Mouse (Mus musculus): ENCODE measurements at regions not wholly inside any gene's neighbourhood (a gene's known extent, or its start where the extent isn't known, plus 50 kb on each side); places are given as distances from the start of the nearest gene placed in this dataset.

- DNase-seq: no peak
- H3K36me3 ChIP-seq (ENCODE audit: control insufficient read depth, insufficient read depth, low read length): no peaks in the 10 kb centered on the region
- H3K79me2 ChIP-seq (replicated peaks; ENCODE audit: control insufficient read depth, insufficient read depth, low read length): no peaks in the 10 kb centered on the region
- no peak overlapping the region for H3K9ac ChIP-seq (ENCODE audit: low read depth, low read length)
- H3K27me3 ChIP-seq (ENCODE audit: control insufficient read depth, insufficient read depth, low read length): no peaks in the 10 kb centered on the region
- H3K27ac ChIP-seq: no peak overlapping the region
- H3K4me1 ChIP-seq (ENCODE audit: control insufficient read depth, insufficient read depth, low read length): no peaks in the 10 kb centered on the region
- H3K4me3 ChIP-seq: no peak overlapping the region
- 66% methylated on average over 17 of the region's 17 CpGs for WGBS
- intact Hi-C loops (cut with DNase I): no loop called here
- no peak for TF ChIP-seq EP300 (IDR thresholded peaks at IDR 0.05; ENCODE audit: insufficient read depth, low read depth, low read length)
- TF ChIP-seq POLR2A (IDR thresholded peaks at IDR 0.05; ENCODE audit: insufficient read depth, low read depth, low read length): no peak
- TF ChIP-seq CTCF (IDR thresholded peaks at IDR 0.05): no peak
Observed at GRCm38 (mm10) chr11:63454910-63455531, 326.2 kb downstream of the Pmp22 start.

GRCm38 (mm10) chr11:63456356-63456755, 327.6 kb downstream of the Pmp22 start:
- TF ChIP-seq EP300 (IDR thresholded peaks at IDR 0.05; ENCODE audit: insufficient read depth, low read depth, low read length) (no peak), POLR2A (IDR thresholded peaks at IDR 0.05; ENCODE audit: insufficient read depth, low read depth, low read length) (no peak), CTCF (IDR thresholded peaks at IDR 0.05) (no peak)
- no peaks in the 10 kb centered on the region for H3K27me3 ChIP-seq (ENCODE audit: control insufficient read depth, insufficient read depth, low read length)
- WGBS: 75% methylated on average over 3 of the region's 3 CpGs
- H3K4me3 ChIP-seq: no peak overlapping the region
- intact Hi-C loops (cut with DNase I): no loop called here
- DNase-seq: no peak
- no peak overlapping the region for H3K27ac ChIP-seq
- H3K4me1 ChIP-seq (ENCODE audit: control insufficient read depth, insufficient read depth, low read length): no peaks in the 10 kb centered on the region
- H3K9ac ChIP-seq (ENCODE audit: low read depth, low read length): no peak overlapping the region
- H3K36me3 ChIP-seq (ENCODE audit: control insufficient read depth, insufficient read depth, low read length): no peaks in the 10 kb centered on the region
- no peaks in the 10 kb centered on the region for H3K79me2 ChIP-seq (replicated peaks; ENCODE audit: control insufficient read depth, insufficient read depth, low read length)

GRCm38 (mm10) chr11:63457250-63457649, 328.5 kb downstream of the Pmp22 start:
- 42% methylated on average over 5 of the region's 5 CpGs for WGBS
- Histone ChIP-seq H3K4me1 (ENCODE audit: control insufficient read depth, insufficient read depth, low read length) (no peaks in the 10 kb centered on the region), H3K27me3 (ENCODE audit: control insufficient read depth, insufficient read depth, low read length) (no peaks in the 10 kb centered on the region), H3K27ac (no peak overlapping the region), H3K4me3 (no peak overlapping the region), H3K36me3 (ENCODE audit: control insufficient read depth, insufficient read depth, low read length) (no peaks in the 10 kb centered on the region), H3K79me2 (replicated peaks; ENCODE audit: control insufficient read depth, insufficient read depth, low read length) (no peaks in the 10 kb centered on the region), H3K9ac (ENCODE audit: low read depth, low read length) (no peak overlapping the region)
- DNase-seq: no peak
- TF ChIP-seq POLR2A (IDR thresholded peaks at IDR 0.05; ENCODE audit: insufficient read depth, low read depth, low read length): no peak
- no peak for TF ChIP-seq CTCF (IDR thresholded peaks at IDR 0.05)
- no peak for TF ChIP-seq EP300 (IDR thresholded peaks at IDR 0.05; ENCODE audit: insufficient read depth, low read depth, low read length)
- intact Hi-C loops (cut with DNase I): no loop called here

- Histone ChIP-seq H3K4me1 (ENCODE audit: control insufficient read depth, insufficient read depth, low read length) (no peaks in the 10 kb centered on the region), H3K4me3 (no peak overlapping the region), H3K36me3 (ENCODE audit: control insufficient read depth, insufficient read depth, low read length) (no peaks in the 10 kb centered on the region), H3K79me2 (replicated peaks; ENCODE audit: control insufficient read depth, insufficient read depth, low read length) (no peaks in the 10 kb centered on the region), H3K27me3 (ENCODE audit: control insufficient read depth, insufficient read depth, low read length) (no peaks in the 10 kb centered on the region), H3K9ac (ENCODE audit: low read depth, low read length) (no peak overlapping the region), H3K27ac (no peak overlapping the region)
- DNase-seq: no peak
- intact Hi-C loops (cut with DNase I): no loop called here
- no peak for TF ChIP-seq POLR2A (IDR thresholded peaks at IDR 0.05; ENCODE audit: insufficient read depth, low read depth, low read length)
- TF ChIP-seq EP300 (IDR thresholded peaks at IDR 0.05; ENCODE audit: insufficient read depth, low read depth, low read length): no peak
- TF ChIP-seq CTCF (IDR thresholded peaks at IDR 0.05): no peak
- WGBS: 76% methylated on average over 7 of the region's 7 CpGs
Observed at GRCm38 (mm10) chr11:63460146-63460545, 331.4 kb downstream of the Pmp22 start.

GRCm38 (mm10) chr11:63463797-63464331, 335.1 kb downstream of the Pmp22 start:
- H3K27me3 ChIP-seq (ENCODE audit: control insufficient read depth, insufficient read depth, low read length): no peaks in the 10 kb centered on the region
- DNase-seq: no peak
- H3K79me2 ChIP-seq (replicated peaks; ENCODE audit: control insufficient read depth, insufficient read depth, low read length): no peaks in the 10 kb centered on the region
- H3K27ac ChIP-seq: no peak overlapping the region
- intact Hi-C loops (cut with DNase I): no loop called here
- WGBS: 67% methylated on average over 18 of the region's 18 CpGs
- no peak overlapping the region for H3K9ac ChIP-seq (ENCODE audit: low read depth, low read length)
- no peak overlapping the region for H3K4me3 ChIP-seq
- no peaks in the 10 kb centered on the region for H3K36me3 ChIP-seq (ENCODE audit: control insufficient read depth, insufficient read depth, low read length)
- no peak for TF ChIP-seq CTCF (IDR thresholded peaks at IDR 0.05)
- no peak for TF ChIP-seq EP300 (IDR thresholded peaks at IDR 0.05; ENCODE audit: insufficient read depth, low read depth, low read length)
- TF ChIP-seq POLR2A (IDR thresholded peaks at IDR 0.05; ENCODE audit: insufficient read depth, low read depth, low read length): no peak
- H3K4me1 ChIP-seq (ENCODE audit: control insufficient read depth, insufficient read depth, low read length): no peaks in the 10 kb centered on the region

GRCm38 (mm10) chr11:63465941-63466340, 337.2 kb downstream of the Pmp22 start:
- H3K36me3 ChIP-seq (ENCODE audit: control insufficient read depth, insufficient read depth, low read length): no peaks in the 10 kb centered on the region
- H3K4me3 ChIP-seq: no peak overlapping the region
- no peaks in the 10 kb centered on the region for H3K27me3 ChIP-seq (ENCODE audit: control insufficient read depth, insufficient read depth, low read length)
- no peak overlapping the region for H3K9ac ChIP-seq (ENCODE audit: low read depth, low read length)
- intact Hi-C loops (cut with DNase I): no loop called here
- H3K4me1 ChIP-seq (ENCODE audit: control insufficient read depth, insufficient read depth, low read length): no peaks in the 10 kb centered on the region
- 69% methylated on average over 6 of the region's 6 CpGs for WGBS
- no peaks in the 10 kb centered on the region for H3K79me2 ChIP-seq (replicated peaks; ENCODE audit: control insufficient read depth, insufficient read depth, low read length)
- DNase-seq: no peak
- TF ChIP-seq EP300 (IDR thresholded peaks at IDR 0.05; ENCODE audit: insufficient read depth, low read depth, low read length) (no peak), CTCF (IDR thresholded peaks at IDR 0.05) (no peak), POLR2A (IDR thresholded peaks at IDR 0.05; ENCODE audit: insufficient read depth, low read depth, low read length) (no peak)
- H3K27ac ChIP-seq: no peak overlapping the region

All from heart, adult 2 months (tissue).